Mouse (Mus musculus): ENCODE data around the gene Copz1. TPM values are rescaled to one million over a fixed set of nuclear protein-coding genes. Genes with fewer than 3 reads are reported as not detected.

Copz1 gene
- total and polyA plus RNA-seq, 2 experiments = 55.9 to 142 TPM

DNA sequence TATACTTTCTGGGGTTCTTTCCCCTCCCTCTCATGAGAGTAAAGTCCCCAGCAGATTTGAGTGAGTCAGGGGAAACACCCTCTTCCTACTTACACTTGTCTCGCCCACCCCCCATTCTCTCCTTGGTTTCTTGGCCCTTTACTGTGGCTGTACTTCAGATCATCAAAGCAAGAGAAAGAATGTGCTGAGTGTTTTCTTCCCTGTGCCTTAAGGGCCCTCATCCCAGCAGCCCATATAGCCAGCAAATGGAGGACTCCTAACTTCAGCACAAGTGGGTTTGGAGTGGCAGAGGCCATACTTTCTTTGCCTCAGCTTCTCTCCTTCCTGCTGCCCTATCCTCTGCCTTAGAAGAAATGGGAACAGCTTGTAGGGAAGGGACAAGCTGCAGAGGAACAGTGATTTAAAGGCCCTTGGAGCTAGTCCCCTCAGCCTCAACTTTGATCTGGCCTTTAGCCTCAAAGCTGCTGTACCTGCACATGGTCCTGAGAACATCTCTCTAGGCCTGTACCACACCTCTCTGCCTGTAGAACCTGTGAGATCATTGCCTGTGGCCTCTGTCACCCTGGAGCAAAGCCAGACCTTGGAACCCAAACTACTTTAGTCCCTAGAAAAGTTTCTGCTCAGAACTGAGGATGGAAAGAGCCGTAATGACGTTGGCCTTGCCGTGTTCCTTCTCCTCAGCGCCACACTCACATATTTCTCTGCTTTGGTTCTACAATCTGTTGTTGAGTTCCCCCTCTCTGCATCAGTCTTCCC lies 26.5 kb downstream of the Copz1 start:
- TF ChIP-seq CTCF (IDR thresholded peaks at IDR 0.05; ENCODE audit: low read depth, low read length) = no peak
- TF ChIP-seq POLR2A (IDR thresholded peaks at IDR 0.05; ENCODE audit: extremely low read depth, insufficient read depth, low read length) = no peak
- Histone ChIP-seq H3K9ac (ENCODE audit: low read depth, low read length) (no peak overlapping the region), H3K79me2 (ENCODE audit: control insufficient read depth, insufficient read depth, low read length) (no peaks in the 10 kb centered on the region), H3K4me3 (ENCODE audit: insufficient read depth, low read depth, low read length) (no peak overlapping the region), H3K4me1 (ENCODE audit: control insufficient read depth, insufficient read depth, low read length) (peaks cover 3% of the 10 kb centered on the region; the same call in 1 of the 2 replicates), H3K27ac (replicated peaks; ENCODE audit: insufficient read depth, low read depth, low read length) (no peak overlapping the region), H3K27me3 (ENCODE audit: control insufficient read depth, insufficient read depth, low read length) (no peaks in the 10 kb centered on the region), H3K36me3 (ENCODE audit: control insufficient read depth, insufficient read depth, low read length) (peaks cover 40% of the 10 kb centered on the region)
- WGBS = 93% methylated on average over 5 of the region's 5 CpGs
- DNase-seq (ENCODE audit: extremely low read depth, low read depth, low spot score) = no peak

DNA sequence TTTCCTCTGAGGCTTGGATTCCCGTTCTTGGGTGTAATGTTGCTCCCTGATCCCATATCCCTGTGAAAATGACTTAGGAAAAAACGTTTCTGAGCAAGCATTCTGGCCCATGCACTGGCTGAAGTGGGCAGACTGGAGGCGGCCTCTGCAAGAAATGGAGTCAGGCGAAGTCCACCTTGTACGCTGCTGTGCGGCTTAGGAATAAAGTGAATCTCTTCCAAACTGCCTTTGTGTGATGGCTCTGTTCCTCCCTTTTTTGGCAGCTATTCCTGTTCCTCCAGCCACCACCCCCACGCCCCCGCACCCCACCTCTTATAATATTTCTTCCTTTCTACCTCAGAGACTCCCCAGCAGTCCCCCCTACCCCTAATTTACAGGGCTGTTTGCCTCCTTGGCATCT lies 27.1 kb downstream of the Copz1 start:
- TF ChIP-seq CTCF (IDR thresholded peaks at IDR 0.05; ENCODE audit: low read depth, low read length) = no peak
- no peak for TF ChIP-seq POLR2A (IDR thresholded peaks at IDR 0.05; ENCODE audit: extremely low read depth, insufficient read depth, low read length)
- Histone ChIP-seq H3K27me3 (ENCODE audit: control insufficient read depth, insufficient read depth, low read length) (no peaks in the 10 kb centered on the region), H3K36me3 (ENCODE audit: control insufficient read depth, insufficient read depth, low read length) (peaks cover 37% of the 10 kb centered on the region), H3K79me2 (ENCODE audit: control insufficient read depth, insufficient read depth, low read length) (no peaks in the 10 kb centered on the region), H3K4me1 (ENCODE audit: control insufficient read depth, insufficient read depth, low read length) (peaks cover 8% of the 10 kb centered on the region), H3K9ac (ENCODE audit: low read depth, low read length) (no peak overlapping the region), H3K27ac (replicated peaks; ENCODE audit: insufficient read depth, low read depth, low read length) (no peak overlapping the region), H3K4me3 (ENCODE audit: insufficient read depth, low read depth, low read length) (no peak overlapping the region)
- 85% methylated on average over 8 of the region's 8 CpGs for WGBS
- DNase-seq (ENCODE audit: extremely low read depth, low read depth, low spot score) = no peak

DNA sequence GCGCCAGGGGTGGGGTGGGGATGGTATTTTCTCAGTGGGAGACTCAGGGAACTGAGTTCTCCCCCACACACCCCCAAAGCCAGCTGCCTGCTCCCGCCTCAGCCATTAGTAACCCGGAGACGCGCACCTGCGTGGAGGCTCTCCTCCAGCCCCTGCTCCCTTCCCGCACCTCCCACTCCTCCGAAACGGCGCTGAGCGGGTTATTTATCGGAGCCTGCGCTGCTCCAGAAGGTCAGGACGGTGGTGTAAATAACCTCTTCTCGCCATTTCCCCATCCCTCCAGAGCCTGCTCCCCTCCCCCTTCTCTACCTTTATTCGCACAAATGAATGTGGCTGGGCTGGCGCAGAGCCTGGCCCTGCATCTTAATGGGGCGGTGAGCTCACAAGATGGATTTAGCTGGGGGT lies 27.6 kb downstream of the Copz1 start:
- DNase-seq (ENCODE audit: extremely low read depth, low read depth, low spot score) = no peak
- H3K4me3 ChIP-seq (ENCODE audit: insufficient read depth, low read depth, low read length) = no peak overlapping the region
- H3K9ac ChIP-seq (ENCODE audit: low read depth, low read length) = no peak overlapping the region
- 88% methylated on average over 18 of the region's 18 CpGs for WGBS
- peaks cover 8% of the 10 kb centered on the region for H3K4me1 ChIP-seq (ENCODE audit: control insufficient read depth, insufficient read depth, low read length)
- H3K36me3 ChIP-seq (ENCODE audit: control insufficient read depth, insufficient read depth, low read length) = peaks cover 35% of the 10 kb centered on the region
- H3K27ac ChIP-seq (replicated peaks; ENCODE audit: insufficient read depth, low read depth, low read length) = no peak overlapping the region
- TF ChIP-seq POLR2A (IDR thresholded peaks at IDR 0.05; ENCODE audit: extremely low read depth, insufficient read depth, low read length) (no peak), CTCF (IDR thresholded peaks at IDR 0.05; ENCODE audit: low read depth, low read length) (no peak)
- H3K79me2 ChIP-seq (ENCODE audit: control insufficient read depth, insufficient read depth, low read length) = no peaks in the 10 kb centered on the region
- H3K27me3 ChIP-seq (ENCODE audit: control insufficient read depth, insufficient read depth, low read length) = no peaks in the 10 kb centered on the region

- H3K27ac ChIP-seq (replicated peaks; ENCODE audit: insufficient read depth, low read depth, low read length) = no peak overlapping the region
- no peaks in the 10 kb centered on the region for H3K27me3 ChIP-seq (ENCODE audit: control insufficient read depth, insufficient read depth, low read length)
- H3K36me3 ChIP-seq (ENCODE audit: control insufficient read depth, insufficient read depth, low read length) = peaks cover 34% of the 10 kb centered on the region
- WGBS = 58% methylated on average over 2 of the region's 2 CpGs
- H3K79me2 ChIP-seq (ENCODE audit: control insufficient read depth, insufficient read depth, low read length) = no peaks in the 10 kb centered on the region
- no peak for DNase-seq (ENCODE audit: extremely low read depth, low read depth, low spot score)
- no peak for TF ChIP-seq POLR2A (IDR thresholded peaks at IDR 0.05; ENCODE audit: extremely low read depth, insufficient read depth, low read length)
- no peak for TF ChIP-seq CTCF (IDR thresholded peaks at IDR 0.05; ENCODE audit: low read depth, low read length)
- H3K9ac ChIP-seq (ENCODE audit: low read depth, low read length) = no peak overlapping the region
- peaks cover 8% of the 10 kb centered on the region for H3K4me1 ChIP-seq (ENCODE audit: control insufficient read depth, insufficient read depth, low read length)
- H3K4me3 ChIP-seq (ENCODE audit: insufficient read depth, low read depth, low read length) = no peak overlapping the region
These were observed 28.0 kb downstream of the Copz1 start for GRCm38 (mm10) chr15:103300560-103300959.

GRCm38 (mm10) chr15:103301046-103301445 lies 28.5 kb downstream of the Copz1 start:
- no peak overlapping the region for H3K4me3 ChIP-seq (ENCODE audit: insufficient read depth, low read depth, low read length)
- H3K79me2 ChIP-seq (ENCODE audit: control insufficient read depth, insufficient read depth, low read length) = no peaks in the 10 kb centered on the region
- H3K4me1 ChIP-seq (ENCODE audit: control insufficient read depth, insufficient read depth, low read length) = peaks cover 8% of the 10 kb centered on the region
- H3K9ac ChIP-seq (ENCODE audit: low read depth, low read length) = no peak overlapping the region
- 85% methylated on average over 2 of the region's 2 CpGs for WGBS
- DNase-seq (ENCODE audit: extremely low read depth, low read depth, low spot score) = no peak
- peaks cover 32% of the 10 kb centered on the region for H3K36me3 ChIP-seq (ENCODE audit: control insufficient read depth, insufficient read depth, low read length)
- no peaks in the 10 kb centered on the region for H3K27me3 ChIP-seq (ENCODE audit: control insufficient read depth, insufficient read depth, low read length)
- H3K27ac ChIP-seq (replicated peaks; ENCODE audit: insufficient read depth, low read depth, low read length) = no peak overlapping the region
- TF ChIP-seq CTCF (IDR thresholded peaks at IDR 0.05; ENCODE audit: low read depth, low read length) (no peak), POLR2A (IDR thresholded peaks at IDR 0.05; ENCODE audit: extremely low read depth, insufficient read depth, low read length) (no peak)

Data from liver, adult 2 months (tissue).